Mouse (Mus musculus) naive thymus-derived CD4-positive, alpha-beta T cell, adult 2 months (primary cell): ENCODE measurements around the gene Zbtb8os.

ENCODE experiments used
- DNase-seq: peaks from one replicate; pipeline ENCODE4 v3.0.0-alpha.2; 2011; ENCODE audit warnings: low read depth

Zbtb8os gene

GRCm38 (mm10) chr4:129335216-129336074, at the start of gene Zbtb8os, which contains the start of gene Rbbp4:
TSS of gene Zbtb8os (plus strand) at chr4:129335695.
TSS of gene Rbbp4 (minus strand) at chr4:129335370.
- peak; percentile 99 for DNase-seq

DNA sequence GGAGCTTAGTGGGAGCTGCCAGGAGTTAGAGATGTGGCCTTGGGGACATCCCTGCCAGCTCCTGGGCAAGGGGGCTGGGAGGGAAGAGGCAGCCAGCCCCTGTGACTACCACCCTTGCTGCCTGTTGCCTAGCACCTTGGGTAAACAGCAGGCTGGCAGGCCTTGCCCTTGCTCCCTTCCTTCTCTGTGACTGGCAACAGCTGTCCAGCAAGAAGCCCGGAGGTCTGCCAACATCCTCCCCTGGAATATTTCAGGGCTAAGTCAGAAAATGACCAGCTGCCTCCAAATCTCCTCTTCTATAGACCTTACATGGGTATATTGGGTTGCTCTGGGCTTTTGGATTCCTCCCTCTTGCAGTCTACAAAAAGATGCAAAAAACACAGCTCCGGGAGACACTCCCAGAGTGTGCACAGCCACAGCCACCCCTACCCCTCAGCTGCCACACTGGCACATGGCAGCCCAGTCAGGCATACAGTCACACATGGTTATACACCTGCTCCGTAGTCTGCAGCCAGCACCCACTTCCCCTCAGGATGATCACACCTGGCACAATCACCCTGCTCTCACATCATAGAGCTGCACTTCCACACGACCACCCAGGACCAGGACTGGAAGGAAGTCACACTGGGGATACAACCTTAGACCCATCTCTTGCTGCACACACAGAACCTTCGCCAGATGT, 49.4 kb upstream of the Zbtb8os start:
- DNase-seq, result no peak

DNA sequence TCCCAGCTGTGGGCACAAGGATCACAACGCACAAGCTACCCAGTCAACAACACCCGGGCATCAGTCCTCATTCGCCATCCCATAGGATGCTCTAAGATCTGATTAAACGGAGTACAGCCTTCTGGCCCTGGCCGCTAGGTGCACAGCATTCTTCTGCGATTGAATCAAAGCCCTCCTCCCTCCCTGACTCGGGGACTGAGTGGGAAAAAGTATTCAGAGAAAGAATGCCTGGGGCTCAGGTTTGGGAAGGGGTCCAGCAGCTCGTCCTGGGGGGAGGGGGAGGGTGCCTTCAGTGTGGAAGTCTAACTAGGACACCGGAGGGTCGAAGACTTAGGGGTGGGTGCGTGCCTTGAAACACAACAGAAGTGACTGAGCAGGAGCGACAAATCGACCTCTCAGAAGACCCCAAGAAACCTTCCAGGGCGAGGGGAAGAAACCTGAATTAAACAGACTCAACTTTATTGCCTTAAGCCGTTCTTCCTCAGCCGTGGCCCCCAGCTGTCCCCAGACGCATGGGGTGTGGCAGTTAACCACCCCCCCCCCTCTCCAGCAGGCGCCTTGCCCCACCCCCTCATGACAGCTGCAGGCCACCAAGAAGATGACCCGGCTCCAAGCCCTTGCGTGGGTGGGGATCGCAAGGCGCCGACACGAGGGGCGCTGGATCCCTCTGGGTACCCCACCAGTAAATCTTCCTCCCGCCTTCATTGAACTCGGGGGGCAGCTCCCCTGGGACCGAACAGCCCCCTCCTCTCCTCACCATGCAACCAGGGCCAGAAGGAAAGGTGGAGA, 48.6 kb upstream of the Zbtb8os start:
- DNase-seq, result no peak

DNA sequence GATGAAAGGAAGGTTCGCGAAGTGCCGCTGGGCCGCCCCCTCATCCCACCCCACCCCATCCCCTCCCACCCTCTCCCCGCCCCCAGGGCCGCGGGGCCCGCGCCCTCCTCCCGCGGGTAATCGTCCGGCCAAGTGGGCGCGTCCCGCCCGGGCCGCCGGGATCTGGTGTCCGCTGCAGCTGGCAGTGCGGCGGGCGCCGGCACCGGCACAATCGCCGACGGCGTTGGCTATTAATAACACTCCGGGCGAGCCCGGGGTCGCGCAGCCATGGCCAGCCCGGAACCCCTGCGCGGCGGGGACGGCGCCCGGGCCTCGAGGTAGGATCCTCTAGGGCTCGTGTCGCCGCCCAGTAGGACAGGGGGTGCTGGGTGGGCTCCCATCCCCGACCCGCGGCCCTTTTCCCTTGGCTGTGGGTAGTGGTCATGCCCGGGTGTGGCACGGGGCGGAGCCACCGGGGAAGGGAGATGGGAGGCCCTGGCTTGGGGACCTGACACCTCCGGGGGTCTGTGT, 48.0 kb upstream of the Zbtb8os start, which contains the start of gene Sync:
Gene Sync, plus strand, starts transcription at position 146 of the 510 bp plus-strand sequence.
- DNase-seq, result no peak

DNA sequence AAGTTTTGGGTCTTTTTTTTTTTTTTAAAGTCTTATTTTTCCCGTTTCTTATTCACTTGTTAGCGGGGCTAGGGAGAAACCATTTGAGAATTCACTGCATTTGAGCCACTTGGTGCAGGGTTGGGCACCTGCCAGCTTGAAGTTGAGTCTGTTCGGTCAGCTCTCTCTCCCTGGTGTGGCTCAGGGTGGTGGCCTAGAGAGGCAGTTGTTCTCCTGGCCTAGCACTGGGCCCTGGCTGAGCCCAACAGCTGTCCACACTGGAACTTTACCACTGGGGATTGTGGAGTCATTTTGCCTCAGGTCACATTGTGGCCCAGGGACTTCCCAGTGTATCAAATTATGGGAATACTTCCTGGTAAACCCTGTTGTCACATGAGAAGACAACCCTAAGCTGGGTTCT, 47.4 kb upstream of the Zbtb8os start:
- DNase-seq, result no peak

DNA sequence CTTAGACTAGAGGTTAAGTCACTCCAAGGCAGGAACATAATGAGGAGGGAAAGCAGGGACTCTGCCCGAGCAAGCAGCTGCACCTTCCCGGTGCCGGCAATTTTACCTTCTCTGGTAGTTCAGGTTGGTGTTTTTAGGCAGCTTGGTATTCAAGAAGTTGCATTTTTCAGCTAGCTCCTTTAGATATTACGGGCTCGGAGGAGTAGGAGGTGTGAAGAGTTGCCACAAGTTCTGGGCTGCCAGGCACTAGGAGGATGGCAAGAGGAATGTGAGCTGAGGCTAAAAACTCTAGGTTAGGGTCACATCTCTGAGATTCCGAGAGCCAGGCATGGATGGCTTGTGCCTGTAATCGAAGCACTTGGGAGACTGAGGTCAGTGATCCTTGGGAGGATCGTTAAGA, 45.8 kb upstream of the Zbtb8os start:
- no peak for DNase-seq

DNA sequence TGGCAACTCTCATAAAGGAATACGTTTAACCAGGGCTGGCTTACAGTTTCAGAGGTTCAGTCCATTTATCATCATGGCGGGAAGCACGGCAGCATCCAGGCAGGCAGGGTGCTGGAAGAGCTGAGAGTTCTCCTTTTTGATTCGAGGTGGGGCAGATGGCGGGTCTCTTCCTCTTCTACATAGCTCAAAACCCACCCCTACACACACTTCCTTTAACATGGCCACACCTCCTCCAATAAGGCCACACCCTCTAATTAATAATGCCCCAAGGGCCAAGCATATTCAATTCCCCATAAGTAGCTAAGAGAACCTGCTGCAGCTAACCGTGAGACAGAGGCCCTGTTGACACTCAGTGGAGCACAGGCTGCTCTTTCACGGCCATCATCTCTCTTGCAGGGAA, 42.7 kb upstream of the Zbtb8os start:
- no peak for DNase-seq

GRCm38 (mm10) chr4:129293702-129294101, 41.8 kb upstream of the Zbtb8os start:
- no peak for DNase-seq

DNA sequence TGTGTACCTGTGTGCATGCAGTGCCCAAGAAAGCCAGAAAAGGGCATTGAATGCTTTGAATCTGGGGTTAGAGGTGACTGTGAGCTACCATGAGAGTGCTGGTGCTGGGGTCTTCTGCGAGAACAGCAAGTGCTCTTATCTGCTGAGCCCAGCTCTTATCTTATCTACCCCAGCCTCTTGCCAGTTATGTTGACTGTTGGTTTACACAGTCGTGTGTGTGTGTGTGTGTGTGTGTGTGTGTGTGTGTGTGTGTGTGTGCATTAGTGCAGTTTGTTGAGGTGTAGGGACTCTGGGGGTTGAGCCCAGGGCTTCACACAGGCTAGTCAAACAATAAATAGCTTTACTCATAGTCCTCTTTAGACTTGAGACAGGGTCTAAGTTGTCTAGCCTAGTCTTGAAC, 40.3 kb upstream of the Zbtb8os start:
- DNase-seq, result no peak

GRCm38 (mm10) chr4:129296066-129296465, 39.4 kb upstream of the Zbtb8os start:
- no peak for DNase-seq

GRCm38 (mm10) chr4:129297724-129298123, 37.8 kb upstream of the Zbtb8os start:
- DNase-seq, result no peak

DNA sequence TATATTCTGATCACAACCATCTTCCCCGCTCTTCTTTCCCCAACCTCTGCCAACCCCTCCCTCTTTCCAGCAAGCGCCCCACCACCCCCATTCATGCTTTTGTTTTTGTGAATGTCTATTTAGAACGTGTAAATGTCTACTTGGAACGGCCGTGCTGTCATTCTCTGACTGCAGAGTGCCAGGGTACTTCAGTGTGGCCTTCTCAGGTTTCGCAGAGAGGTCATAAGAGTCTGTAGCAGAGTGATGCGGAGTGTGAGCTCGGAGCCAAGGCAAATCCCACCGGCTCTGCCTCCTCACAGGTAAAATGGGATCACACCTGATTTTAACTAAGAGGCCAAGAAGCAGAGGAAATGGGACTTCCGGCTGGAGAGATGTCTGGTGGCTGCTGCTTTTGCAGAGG, 36.4 kb upstream of the Zbtb8os start:
- DNase-seq, result no peak

- no peak for DNase-seq
These were observed 32.1 kb upstream of the Zbtb8os start for GRCm38 (mm10) chr4:129303401-129303800.

- DNase-seq, result no peak
These were observed 31.7 kb upstream of the Zbtb8os start for GRCm38 (mm10) chr4:129303816-129304215.

DNA sequence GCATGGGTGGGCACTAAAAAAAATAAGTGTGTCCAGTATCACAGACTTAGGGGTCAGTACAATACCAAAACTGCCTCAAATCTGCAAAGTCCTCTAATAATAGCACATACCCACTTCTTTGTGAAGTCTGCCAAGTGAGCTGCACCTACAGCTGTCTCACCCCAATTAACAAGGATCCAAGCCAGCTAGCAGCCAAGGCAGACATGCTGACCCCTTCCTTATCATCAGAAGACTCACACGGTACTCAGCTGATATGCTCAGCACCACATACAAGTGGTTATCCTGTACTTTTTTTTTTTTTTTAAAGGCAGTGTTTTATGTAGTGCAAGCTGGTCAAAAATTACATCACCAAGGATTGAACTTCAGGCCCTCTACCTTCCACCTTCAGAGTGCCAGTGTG, 31.2 kb upstream of the Zbtb8os start:
- no peak for DNase-seq

GRCm38 (mm10) chr4:129307936-129308335, 27.6 kb upstream of the Zbtb8os start:
- DNase-seq, result no peak

DNA sequence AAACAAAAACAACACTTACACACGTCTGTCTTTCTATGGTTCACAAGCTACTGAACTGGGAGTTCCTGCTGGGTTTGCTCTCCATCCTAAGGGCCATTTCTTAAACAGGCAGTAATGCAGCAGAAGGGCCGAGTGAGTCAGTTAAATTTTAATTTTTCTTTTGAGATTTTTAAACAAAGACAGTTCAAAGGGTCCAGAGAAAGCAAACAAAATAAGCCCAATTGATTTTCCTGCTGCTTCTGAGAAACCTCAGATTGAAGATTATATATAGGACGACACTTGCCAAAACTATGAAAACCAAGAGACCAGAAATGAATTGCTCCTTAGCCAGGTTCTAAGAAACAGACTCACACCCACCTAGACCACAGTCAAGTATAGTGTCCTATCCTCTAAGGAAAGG, 21.6 kb upstream of the Zbtb8os start:
- DNase-seq, result no peak

DNA sequence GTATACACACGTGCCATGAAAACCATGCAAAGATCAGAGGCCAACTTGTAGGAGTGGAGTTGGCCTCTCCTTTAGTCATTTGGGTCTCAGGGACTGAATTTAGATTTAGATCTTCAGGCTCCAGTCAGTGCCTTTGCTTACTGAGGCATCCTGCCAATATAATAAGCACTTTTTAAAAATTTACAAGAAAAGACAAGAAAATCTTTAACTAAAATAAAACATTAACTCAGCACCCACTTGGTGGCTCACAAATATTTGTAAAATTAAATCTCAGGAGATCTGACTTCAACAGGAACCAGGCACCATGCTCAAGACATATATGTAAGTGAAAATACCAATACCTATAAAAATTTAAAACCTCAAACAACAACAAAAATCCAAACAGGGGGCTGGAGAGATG, 14.6 kb upstream of the Zbtb8os start:
- no peak for DNase-seq

- no peak for DNase-seq
These were observed 13.5 kb upstream of the Zbtb8os start for GRCm38 (mm10) chr4:129322042-129322441.

- DNase-seq, result no peak
These were observed 12.0 kb upstream of the Zbtb8os start for GRCm38 (mm10) chr4:129323491-129323890.

DNA sequence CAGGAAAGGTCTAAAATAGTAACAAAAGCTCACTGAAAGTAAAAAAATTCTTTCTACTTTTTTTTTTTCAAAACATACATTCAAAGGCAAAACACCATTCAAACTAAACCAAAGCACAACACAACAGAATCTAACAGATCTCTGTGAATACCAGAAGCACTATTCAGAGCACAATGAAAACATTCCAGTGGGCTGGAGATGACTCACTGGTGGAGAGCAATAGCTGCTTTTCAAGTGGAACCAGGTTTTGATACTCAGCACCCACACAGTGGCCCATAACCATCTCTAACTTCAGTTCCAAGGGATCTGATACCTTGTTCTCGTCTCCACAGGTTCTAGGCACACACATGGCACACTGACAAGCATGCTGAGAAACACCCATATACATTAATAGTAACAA, 10.7 kb upstream of the Zbtb8os start:
- no peak for DNase-seq

DNA sequence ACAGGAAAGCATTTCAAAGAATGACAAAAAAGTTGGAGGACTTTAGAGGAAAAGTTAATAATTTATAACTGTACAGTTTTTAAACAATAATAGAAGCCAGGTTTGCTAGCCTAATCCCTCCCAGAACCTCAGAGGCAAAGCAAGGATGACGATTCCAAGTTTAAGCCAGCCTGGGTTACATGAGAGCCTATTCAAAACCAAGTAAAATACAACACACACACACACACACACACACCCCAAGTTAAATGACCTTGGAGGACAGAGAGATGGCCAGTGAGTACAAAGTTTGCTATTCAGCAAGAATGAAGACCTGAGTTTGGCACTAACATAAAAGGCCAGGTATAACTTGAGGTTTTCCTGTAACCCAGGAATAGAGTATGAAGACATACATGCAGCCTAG, 9.3 kb upstream of the Zbtb8os start:
- no peak for DNase-seq
